Mouse (Mus musculus) midbrain, embryonic 16.5 days (tissue): ENCODE data around the gene Kcnj6. TPM values are rescaled to one million over a fixed set of nuclear protein-coding genes. Genes with fewer than 3 reads are reported as not detected.
A peak's percentile ranks its signal among the peaks of the same experiment; 100 is the strongest.

Experiments
- ATAC-seq: fragments of 200-750 bp; cut with Nextera tagmentation; 2 replicates; pipeline ENCODE4 v1.8.0; 2017; ENCODE audit warnings: moderate TSS enrichment
- H3K27ac ChIP-seq: fragments of 300-500 bp; sonication (generic); 2 replicates; pipeline ENCODE4 v1.5.1; 2014; ENCODE audit warnings: mild to moderate bottlenecking, low read length, mixed read lengths
- H3K27me3 ChIP-seq: fragments of 300-500 bp; sonication (generic); 2 replicates; pipeline ENCODE4 v1.6.1; 2014; ENCODE audit warnings: low read depth, low read length, mixed read lengths; ENCODE audit not compliant: control insufficient read depth, insufficient read depth
- H3K36me3 ChIP-seq: fragments of 300-500 bp; sonication (generic); 2 replicates; pipeline ENCODE4 v1.6.1; 2014; ENCODE audit warnings: mild to moderate bottlenecking, low read length, moderate library complexity, mixed read lengths; ENCODE audit not compliant: control insufficient read depth, insufficient read depth
- H3K4me1 ChIP-seq: fragments of 300-500 bp; sonication (generic); 2 replicates; pipeline ENCODE4 v1.6.1; 2014; ENCODE audit warnings: mild to moderate bottlenecking, low read length, mixed read lengths; ENCODE audit not compliant: control insufficient read depth, insufficient read depth
- H3K4me2 ChIP-seq: fragments of 300-500 bp; sonication (generic); 2 replicates; pipeline ENCODE4 v1.6.1; 2014; ENCODE audit warnings: mild to moderate bottlenecking, low read length, mixed read lengths
- H3K4me3 ChIP-seq: fragments of 300-500 bp; sonication (generic); 2 replicates; pipeline ENCODE4 v1.5.1; 2014; ENCODE audit warnings: low read depth, mild to moderate bottlenecking, low read length, moderate library complexity, mixed read lengths
- H3K9ac ChIP-seq: fragments of 300-500 bp; sonication (generic); 2 replicates; pipeline ENCODE4 v1.6.1; 2014; ENCODE audit warnings: low read depth, low read length, mixed read lengths
- H3K9me3 ChIP-seq: fragments of 300-500 bp; sonication (generic); replicated peaks from 2 replicates; pipeline ENCODE4 v1.6.1; 2014; ENCODE audit warnings: mild to moderate bottlenecking, low read length, mixed read lengths; ENCODE audit not compliant: control insufficient read depth, poor library complexity, severe bottlenecking
- WGBS: fragments of 180-500 bp; shearing (Covaris S2); extraction: QIAGEN DNeasy Blood & Tissue Kit; methylation state at CpG from one replicate; pipeline ENCODE4 v1.1.7; 2014; 5-methylcytosine and 5-hydroxymethylcytosine counted together
- polyA plus RNA-seq: library from polyadenylated mRNA; unstranded; fragments of >200 nt; fragmentation: Nextera tagmentation; extraction: Ambion mirVana; gene quantifications from 2 replicates; pipeline ENCODE4 v1.2.1, GENCODE M21; 2015

The Kcnj6 gene
- polyA plus RNA-seq, 1 experiment from 2014 or later = 6.5 TPM

- Histone ChIP-seq H3K4me3 (no peak overlapping the region), H3K27ac (no peak overlapping the region), H3K4me1 (no peaks in the 10 kb centered on the region), H3K4me2 (no peak overlapping the region), H3K36me3 (no peaks in the 10 kb centered on the region), H3K27me3 (no peaks in the 10 kb centered on the region), H3K9ac (no peak overlapping the region), H3K9me3 (no peaks in the 10 kb centered on the region)
- 4% methylated on average over 16 of the region's 16 CpGs for WGBS
- no peak for ATAC-seq
These were observed 209.3 kb downstream of the Kcnj6 start for GRCm38 (mm10) chr16:94788165-94788564.

GRCm38 (mm10) chr16:94785873-94786272 lies 211.6 kb downstream of the Kcnj6 start:
- H3K9me3 ChIP-seq = no peaks in the 10 kb centered on the region
- H3K4me2 ChIP-seq = no peak overlapping the region
- no peaks in the 10 kb centered on the region for H3K36me3 ChIP-seq
- no peaks in the 10 kb centered on the region for H3K4me1 ChIP-seq
- WGBS = 80% methylated on average over 5 of the region's 5 CpGs
- no peak overlapping the region for H3K4me3 ChIP-seq
- H3K9ac ChIP-seq = no peak overlapping the region
- ATAC-seq = no peak
- no peaks in the 10 kb centered on the region for H3K27me3 ChIP-seq
- no peak overlapping the region for H3K27ac ChIP-seq

GRCm38 (mm10) chr16:94783696-94784095 lies 213.8 kb downstream of the Kcnj6 start:
- no peak overlapping the region for H3K4me3 ChIP-seq
- H3K27ac ChIP-seq = no peak overlapping the region
- H3K9ac ChIP-seq = no peak overlapping the region
- no peaks in the 10 kb centered on the region for H3K27me3 ChIP-seq
- H3K9me3 ChIP-seq = no peaks in the 10 kb centered on the region
- no peaks in the 10 kb centered on the region for H3K4me1 ChIP-seq
- H3K36me3 ChIP-seq = no peaks in the 10 kb centered on the region
- WGBS = 64% methylated on average over 7 of the region's 7 CpGs
- H3K4me2 ChIP-seq = no peak overlapping the region
- ATAC-seq = no peak

GRCm38 (mm10) chr16:94782110-94782946 lies 215.2 kb downstream of the Kcnj6 start:
- 63% methylated on average over 24 of the region's 24 CpGs for WGBS
- no peak for ATAC-seq
- Histone ChIP-seq H3K4me3 (peak overlapping the region; percentile 9; the same call in 1 of the 2 replicates), H3K27me3 (no peaks in the 10 kb centered on the region), H3K9me3 (no peaks in the 10 kb centered on the region), H3K9ac (no peak overlapping the region), H3K4me2 (peak overlapping the region; percentile 45), H3K27ac (no peak overlapping the region), H3K4me1 (no peaks in the 10 kb centered on the region), H3K36me3 (no peaks in the 10 kb centered on the region)

- Histone ChIP-seq H3K27me3 (no peaks in the 10 kb centered on the region), H3K9me3 (no peaks in the 10 kb centered on the region), H3K4me3 (no peak overlapping the region), H3K4me1 (no peaks in the 10 kb centered on the region), H3K4me2 (no peak overlapping the region), H3K27ac (no peak overlapping the region), H3K9ac (no peak overlapping the region), H3K36me3 (no peaks in the 10 kb centered on the region)
- ATAC-seq = no peak
- 87% methylated on average over 5 of the region's 5 CpGs for WGBS
These were observed 223.6 kb downstream of the Kcnj6 start for GRCm38 (mm10) chr16:94773928-94774327.

GRCm38 (mm10) chr16:94767606-94768005 lies 229.9 kb downstream of the Kcnj6 start:
- Histone ChIP-seq H3K27me3 (no peaks in the 10 kb centered on the region), H3K4me3 (no peak overlapping the region), H3K36me3 (no peaks in the 10 kb centered on the region), H3K9ac (no peak overlapping the region), H3K9me3 (no peaks in the 10 kb centered on the region), H3K4me2 (no peak overlapping the region), H3K4me1 (peaks cover 7% of the 10 kb centered on the region), H3K27ac (no peak overlapping the region)
- ATAC-seq = no peak
- 89% methylated on average over 6 of the region's 6 CpGs for WGBS

- peaks cover 7% of the 10 kb centered on the region for H3K4me1 ChIP-seq
- peak overlapping the region; percentile 66 for H3K27ac ChIP-seq
- WGBS = 21% methylated on average over 8 of the region's 8 CpGs
- peak overlapping the region; percentile 26 for H3K4me2 ChIP-seq
- ATAC-seq = peak; percentile 70
- no peak overlapping the region for H3K4me3 ChIP-seq
- H3K9ac ChIP-seq = peak overlapping the region; percentile 31; the same call in 1 of the 2 replicates
- H3K9me3 ChIP-seq = no peaks in the 10 kb centered on the region
- no peaks in the 10 kb centered on the region for H3K36me3 ChIP-seq
- H3K27me3 ChIP-seq = no peaks in the 10 kb centered on the region
These were observed 232.4 kb downstream of the Kcnj6 start for GRCm38 (mm10) chr16:94765129-94765528.

- 61% methylated on average over 6 of the region's 11 CpGs for WGBS
- H3K36me3 ChIP-seq = no peaks in the 10 kb centered on the region
- H3K4me3 ChIP-seq = no peak overlapping the region
- no peaks in the 10 kb centered on the region for H3K27me3 ChIP-seq
- H3K9ac ChIP-seq = no peak overlapping the region
- ATAC-seq = no peak
- H3K27ac ChIP-seq = no peak overlapping the region
- H3K4me2 ChIP-seq = no peak overlapping the region
- no peaks in the 10 kb centered on the region for H3K9me3 ChIP-seq
- peaks cover 7% of the 10 kb centered on the region for H3K4me1 ChIP-seq
These were observed 236.8 kb downstream of the Kcnj6 start for GRCm38 (mm10) chr16:94760732-94761131.

- Histone ChIP-seq H3K9ac (no peak overlapping the region), H3K36me3 (no peaks in the 10 kb centered on the region), H3K4me1 (no peaks in the 10 kb centered on the region), H3K4me2 (no peak overlapping the region), H3K9me3 (no peaks in the 10 kb centered on the region), H3K27me3 (no peaks in the 10 kb centered on the region), H3K4me3 (no peak overlapping the region), H3K27ac (no peak overlapping the region)
- no peak for ATAC-seq
- WGBS = 54% methylated on average over 5 of the region's 5 CpGs
These were observed 237.7 kb downstream of the Kcnj6 start for GRCm38 (mm10) chr16:94759761-94760160.
